Mouse (Mus musculus): ENCODE data around the gene Pex19.

The Pex19 gene

GRCm38 (mm10) chr1:172126376-172127347, at the start of gene Pex19:
TSS of gene Pex19 (plus strand) at chr1:172126755.
- DNase-seq (ENCODE audit: low spot score in 2 of 2) = peak; percentile 68 to 83

GRCm38 (mm10) chr1:172077981-172078380, 48.6 kb upstream of the Pex19 start:
- no peak for DNase-seq (ENCODE audit: low spot score in 2 of 2)

GRCm38 (mm10) chr1:172082101-172082898, 44.3 kb upstream of the Pex19 start, which contains the start of the genes Copa and Ncstn:
TSS of gene Copa (plus strand) at chr1:172082529.
TSS of gene Ncstn (minus strand) at chr1:172082795.
- peak; percentile 93 to 96 for DNase-seq (ENCODE audit: low spot score in 2 of 2)

DNA sequence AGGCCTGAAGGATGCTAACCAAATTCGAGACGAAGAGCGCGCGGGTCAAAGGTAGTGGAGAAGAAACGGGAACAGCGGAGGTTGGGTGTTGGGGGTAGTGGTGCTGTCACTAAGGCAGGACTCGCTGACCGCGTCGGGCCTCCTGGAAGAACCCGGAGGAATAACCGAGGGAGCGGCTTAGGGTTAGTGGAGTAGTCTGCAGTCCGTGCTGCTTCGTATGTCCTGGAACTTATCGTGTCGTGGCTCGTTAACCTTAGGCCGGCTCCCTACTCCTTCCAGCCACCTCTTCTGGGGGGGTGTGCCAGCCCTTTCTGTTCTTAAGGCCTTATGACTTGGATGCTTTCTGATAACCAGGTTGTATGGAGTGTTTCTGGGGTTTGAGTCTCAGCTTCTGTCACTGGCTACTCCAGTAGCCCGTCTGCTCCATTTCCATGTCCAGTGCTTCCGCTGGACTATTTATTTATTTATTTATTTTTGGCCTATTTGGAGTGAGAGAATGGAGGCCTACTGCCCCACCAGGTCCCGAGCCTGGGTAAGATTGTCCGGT, 43.6 kb upstream of the Pex19 start:
- no peak for DNase-seq (ENCODE audit: low spot score in 2 of 2)

GRCm38 (mm10) chr1:172093522-172093921, 33.0 kb upstream of the Pex19 start:
- DNase-seq (ENCODE audit: low spot score in 2 of 2) = peak; percentile 19 to 25

- no peak for DNase-seq (ENCODE audit: low spot score in 2 of 2)
Measured at GRCm38 (mm10) chr1:172094295-172094694, 32.3 kb upstream of the Pex19 start.

DNA sequence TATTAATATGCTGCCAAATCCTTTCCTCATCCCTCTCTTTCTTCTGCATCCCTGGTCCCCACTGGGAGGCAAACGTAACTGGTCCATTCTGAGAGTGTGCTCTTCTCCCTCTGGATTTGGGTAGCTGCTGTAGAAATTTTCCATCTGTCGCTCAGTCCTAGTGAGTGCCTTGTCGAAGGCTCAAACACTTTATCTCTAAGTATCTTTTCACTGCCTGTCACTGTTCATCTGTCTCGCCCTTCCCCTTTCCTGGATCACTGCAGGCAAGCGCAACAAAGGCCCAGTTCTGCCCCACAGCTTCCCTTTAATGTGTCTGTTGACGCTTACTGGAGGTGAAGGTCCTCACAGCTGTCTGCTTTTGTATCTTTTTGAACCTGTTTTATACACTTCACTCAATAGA, 31.4 kb upstream of the Pex19 start:
- DNase-seq (ENCODE audit: low spot score in 2 of 2) = no peak

- no peak for DNase-seq (ENCODE audit: low spot score in 2 of 2)
Measured at GRCm38 (mm10) chr1:172099325-172100033, 27.1 kb upstream of the Pex19 start.

GRCm38 (mm10) chr1:172103619-172104018, 22.9 kb upstream of the Pex19 start:
- DNase-seq (ENCODE audit: low spot score in 2 of 2) = no peak

GRCm38 (mm10) chr1:172105101-172105500, 21.5 kb upstream of the Pex19 start:
- no peak for DNase-seq (ENCODE audit: low spot score in 2 of 2)

DNA sequence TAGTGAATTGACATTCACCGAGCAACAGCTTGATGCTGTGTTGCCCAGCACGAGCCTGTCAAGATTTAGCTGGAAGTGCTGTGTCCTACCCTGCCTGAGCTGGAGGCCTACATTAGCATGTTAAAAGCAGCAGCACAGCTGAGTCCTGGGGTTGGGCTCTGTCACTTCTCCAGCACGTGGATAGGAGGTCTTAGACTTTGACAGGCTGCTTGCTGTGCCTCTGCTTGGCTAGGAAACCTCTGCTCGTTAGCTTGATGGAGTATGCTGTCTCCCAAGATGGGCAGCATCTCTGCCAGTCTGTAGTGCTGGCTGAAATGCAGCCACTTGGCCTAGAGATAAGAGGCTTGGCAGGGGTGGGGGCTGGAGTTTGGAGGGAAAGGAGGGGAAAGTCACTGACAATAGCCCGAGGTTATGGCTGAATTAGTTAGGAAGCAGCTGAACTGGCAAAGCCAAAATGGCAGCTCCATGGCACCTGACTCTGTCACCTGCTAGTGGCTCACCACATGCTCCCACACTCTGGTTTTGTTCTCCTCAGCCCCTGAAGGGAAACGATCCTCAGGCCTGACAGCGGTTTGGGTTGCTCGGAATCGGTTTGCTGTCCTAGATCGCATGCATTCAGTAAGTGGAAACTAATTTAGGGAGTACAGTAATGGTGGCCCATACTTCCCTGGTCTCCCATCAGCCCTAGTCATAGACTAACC, 18.6 kb upstream of the Pex19 start:
- no peak for DNase-seq (ENCODE audit: low spot score in 2 of 2)

- no peak for DNase-seq (ENCODE audit: low spot score in 2 of 2)
Measured at GRCm38 (mm10) chr1:172116948-172117347, 9.6 kb upstream of the Pex19 start.

- no peak for DNase-seq (ENCODE audit: low spot score in 2 of 2)
Measured at GRCm38 (mm10) chr1:172119100-172119499, 7.5 kb upstream of the Pex19 start.

- DNase-seq (ENCODE audit: low spot score in 2 of 2) = peak in 1 of 2 experiments; percentile 42
Measured at GRCm38 (mm10) chr1:172119720-172120119, 6.8 kb upstream of the Pex19 start.

DNA sequence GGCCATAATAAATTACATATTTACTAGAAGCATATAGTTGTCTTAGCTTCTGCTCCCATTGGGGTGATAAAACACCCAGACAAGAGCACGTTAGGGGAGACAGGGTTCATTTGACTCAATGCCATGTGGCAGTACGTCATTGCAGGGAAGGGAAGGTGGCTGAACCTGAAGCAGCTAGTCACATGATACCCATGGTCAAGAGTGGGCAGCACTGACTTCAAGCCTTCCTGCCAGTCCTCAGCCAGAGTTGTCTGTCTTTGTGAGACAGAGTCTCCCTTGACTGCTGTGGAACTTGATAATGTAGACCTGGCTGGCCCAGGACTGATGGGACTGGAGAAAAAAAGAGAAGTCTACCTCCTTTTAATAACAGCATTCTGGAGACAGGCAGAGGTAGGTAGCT, 3.9 kb upstream of the Pex19 start:
- DNase-seq (ENCODE audit: low spot score in 2 of 2) = no peak

- no peak for DNase-seq (ENCODE audit: low spot score in 2 of 2)
Measured at GRCm38 (mm10) chr1:172124572-172124971, 2.0 kb upstream of the Pex19 start.

GRCm38 (mm10) chr1:172127487-172127886, 932 bp downstream of the Pex19 start:
- peak in 1 of 2 experiments; percentile 13 for DNase-seq (ENCODE audit: low spot score in 2 of 2)

GRCm38 (mm10) chr1:172128563-172128962, 2.0 kb downstream of the Pex19 start:
- no peak for DNase-seq (ENCODE audit: low spot score in 2 of 2)

DNA sequence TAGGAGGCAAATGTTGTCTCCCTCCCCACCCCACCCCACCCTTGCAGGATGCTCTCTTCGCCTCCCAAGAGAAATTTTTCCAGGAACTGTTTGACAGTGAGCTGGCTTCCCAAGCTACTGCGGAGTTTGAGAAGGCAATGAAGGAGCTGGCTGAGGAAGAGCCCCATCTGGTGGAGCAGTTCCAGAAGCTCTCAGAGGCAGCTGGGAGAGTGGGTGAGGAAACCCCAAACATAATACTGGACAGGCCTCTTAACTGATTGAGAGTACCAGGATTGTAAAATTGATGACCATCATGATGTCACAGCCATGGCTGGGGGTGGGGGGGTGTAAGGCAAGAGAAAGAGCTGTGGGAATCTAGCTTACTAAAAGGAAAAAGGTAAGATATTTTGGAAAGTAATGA, 2.6 kb downstream of the Pex19 start:
- DNase-seq (ENCODE audit: low spot score in 2 of 2) = no peak

DNA sequence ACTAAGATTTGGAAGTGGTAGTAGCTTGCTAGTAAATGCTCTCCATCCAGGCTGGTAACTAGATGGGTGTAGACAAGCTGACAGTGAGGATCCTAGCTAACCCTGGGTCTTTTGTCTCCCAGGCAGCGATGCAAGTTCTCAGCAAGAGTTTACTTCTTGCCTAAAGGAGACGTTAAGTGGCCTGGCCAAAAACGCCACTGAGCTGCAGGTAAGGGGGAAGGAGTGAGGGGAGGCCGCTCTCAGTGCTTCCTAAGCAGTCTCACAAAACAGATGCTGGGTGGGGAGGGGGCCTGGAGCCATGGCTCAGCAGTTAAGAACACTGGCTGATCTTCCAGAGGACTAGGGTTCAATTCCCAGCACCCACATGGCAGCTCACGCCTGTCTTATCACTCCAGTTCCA, 3.2 kb downstream of the Pex19 start:
- DNase-seq (ENCODE audit: low spot score in 2 of 2) = no peak

GRCm38 (mm10) chr1:172132319-172132718, 5.8 kb downstream of the Pex19 start:
- DNase-seq (ENCODE audit: low spot score in 2 of 2) = no peak
